Mouse (Mus musculus): ENCODE measurements at regions not wholly inside any gene's neighbourhood (a gene's known extent, or its start where the extent isn't known, plus 50 kb on each side); places are given as distances from the start of the nearest gene placed in this dataset.

- no peak for DNase-seq (ENCODE audit: low spot score in 2 of 2)
These were observed 75.5 kb downstream of the Trib2 start for GRCm38 (mm10) chr12:15741219-15741618.

- no peak for DNase-seq (ENCODE audit: low spot score in 2 of 2)
These were observed 77.7 kb downstream of the Trib2 start for GRCm38 (mm10) chr12:15738989-15739388.

- DNase-seq (ENCODE audit: low spot score in 2 of 2) = no peak
These were observed 85.5 kb downstream of the Trib2 start for GRCm38 (mm10) chr12:15731261-15731660.

- DNase-seq (ENCODE audit: low spot score in 2 of 2) = no peak
These were observed 87.0 kb downstream of the Trib2 start for GRCm38 (mm10) chr12:15729696-15730095.

- no peak for DNase-seq (ENCODE audit: low spot score in 2 of 2)
These were observed 93.2 kb downstream of the Trib2 start for GRCm38 (mm10) chr12:15723529-15723928.

- DNase-seq (ENCODE audit: low spot score in 2 of 2) = no peak
These were observed 94.6 kb downstream of the Trib2 start for GRCm38 (mm10) chr12:15722161-15722560.

GRCm38 (mm10) chr12:15720171-15720570 is 96.6 kb downstream of the Trib2 start:
- DNase-seq (ENCODE audit: low spot score in 2 of 2) = no peak

GRCm38 (mm10) chr12:15718827-15719226 is 97.9 kb downstream of the Trib2 start:
- no peak for DNase-seq (ENCODE audit: low spot score in 2 of 2)

- DNase-seq (ENCODE audit: low spot score in 2 of 2) = no peak
These were observed 98.7 kb downstream of the Trib2 start for GRCm38 (mm10) chr12:15717989-15718388.

GRCm38 (mm10) chr12:15717342-15717741 is 99.4 kb downstream of the Trib2 start:
- DNase-seq (ENCODE audit: low spot score in 2 of 2) = no peak

- DNase-seq (ENCODE audit: low spot score in 2 of 2) = no peak
These were observed 103.1 kb downstream of the Trib2 start for GRCm38 (mm10) chr12:15713623-15714022.

GRCm38 (mm10) chr12:15707570-15708095 is 109.1 kb downstream of the Trib2 start:
- no peak for DNase-seq (ENCODE audit: low spot score in 2 of 2)

- peak; percentile 25 to 51 for DNase-seq (ENCODE audit: low spot score in 2 of 2)
These were observed 112.3 kb downstream of the Trib2 start for GRCm38 (mm10) chr12:15704412-15704811.

- DNase-seq (ENCODE audit: low spot score in 2 of 2) = no peak
These were observed 114.6 kb downstream of the Trib2 start for GRCm38 (mm10) chr12:15702137-15702536.

- no peak for DNase-seq (ENCODE audit: low spot score in 2 of 2)
These were observed 117.9 kb downstream of the Trib2 start for GRCm38 (mm10) chr12:15698829-15699228.

GRCm38 (mm10) chr12:15698042-15698771 is 118.5 kb downstream of the Trib2 start:
- no peak for DNase-seq (ENCODE audit: low spot score in 2 of 2)

- DNase-seq (ENCODE audit: low spot score in 2 of 2) = no peak
These were observed 128.4 kb downstream of the Trib2 start for GRCm38 (mm10) chr12:15688342-15688741.

GRCm38 (mm10) chr12:15684311-15684710 is 132.4 kb downstream of the Trib2 start:
- no peak for DNase-seq (ENCODE audit: low spot score in 2 of 2)

GRCm38 (mm10) chr12:15681678-15682355 is 134.9 kb downstream of the Trib2 start:
- no peak for DNase-seq (ENCODE audit: low spot score in 2 of 2)

GRCm38 (mm10) chr12:15676127-15676526 is 140.6 kb downstream of the Trib2 start:
- DNase-seq (ENCODE audit: low spot score in 2 of 2) = no peak

GRCm38 (mm10) chr12:15659755-15660154 is 157.0 kb downstream of the Trib2 start:
- no peak for DNase-seq (ENCODE audit: low spot score in 2 of 2)

GRCm38 (mm10) chr12:15659332-15659731 is 157.4 kb downstream of the Trib2 start:
- DNase-seq (ENCODE audit: low spot score in 2 of 2) = no peak
